Mouse (Mus musculus): ENCODE data around the gene Aars. TPM values are rescaled to one million over a fixed set of nuclear protein-coding genes. Genes with fewer than 3 reads are reported as not detected.
"Not testable (repeated sequence)": the region's sequence is repeated elsewhere in the genome, so short reads cannot be mapped to it uniquely, and the experiment has no call there.

Gene Aars
- total RNA-seq (2015; ENCODE audit: low replicate concordance) (56.2 and 58.0 TPM in 2 replicates), total RNA-seq (2017; ENCODE audit: low replicate concordance) (114 and 124 TPM in 2 replicates)

GRCm38 (mm10) chr8:111032916-111033315 is at the start of gene Aars:
Gene Aars, plus strand, starts transcription at chr8:111033144.
- no peak for ATAC-seq (replicated peaks; ENCODE audit: low FRiP score, poor library complexity, severe bottlenecking)

GRCm38 (mm10) chr8:110987805-110988744 is 44.9 kb upstream of the Aars start:
- ATAC-seq (replicated peaks; ENCODE audit: low FRiP score, poor library complexity, severe bottlenecking) = peak; percentile 52

GRCm38 (mm10) chr8:110990017-110990416 is 42.9 kb upstream of the Aars start:
- no peak for ATAC-seq (replicated peaks; ENCODE audit: low FRiP score, poor library complexity, severe bottlenecking)

- ATAC-seq (replicated peaks; ENCODE audit: low FRiP score, poor library complexity, severe bottlenecking) = no peak
These were observed 36.1 kb upstream of the Aars start for GRCm38 (mm10) chr8:110996641-110997430.

- peak; percentile 99 for ATAC-seq (replicated peaks; ENCODE audit: low FRiP score, poor library complexity, severe bottlenecking)
These were observed 35.1 kb upstream of the Aars start, which contains the start of gene Ddx19a for GRCm38 (mm10) chr8:110997547-110998531. Gene Ddx19a, minus strand, starts transcription at chr8:110997800.

- ATAC-seq (replicated peaks; ENCODE audit: low FRiP score, poor library complexity, severe bottlenecking) = not testable (repeated sequence)
These were observed 22.5 kb upstream of the Aars start for GRCm38 (mm10) chr8:111010230-111010991.

- not testable (repeated sequence) for ATAC-seq (replicated peaks; ENCODE audit: low FRiP score, poor library complexity, severe bottlenecking)
These were observed 6.3 kb upstream of the Aars start for GRCm38 (mm10) chr8:111026609-111027008.

- ATAC-seq (replicated peaks; ENCODE audit: low FRiP score, poor library complexity, severe bottlenecking) = peak; percentile 99
These were observed 5.5 kb upstream of the Aars start for GRCm38 (mm10) chr8:111027391-111027937.

GRCm38 (mm10) chr8:111029589-111029988 is 3.4 kb upstream of the Aars start:
- ATAC-seq (replicated peaks; ENCODE audit: low FRiP score, poor library complexity, severe bottlenecking) = no peak

GRCm38 (mm10) chr8:111030045-111030444 is 2.9 kb upstream of the Aars start:
- ATAC-seq (replicated peaks; ENCODE audit: low FRiP score, poor library complexity, severe bottlenecking) = no peak

GRCm38 (mm10) chr8:111031572-111031971 is 1.4 kb upstream of the Aars start, which contains the start of gene Ddx19b:
Gene Ddx19b, minus strand, starts transcription at chr8:111031751.
- no peak for ATAC-seq (replicated peaks; ENCODE audit: low FRiP score, poor library complexity, severe bottlenecking)

GRCm38 (mm10) chr8:111033482-111034215 is 705 bp downstream of the Aars start:
- ATAC-seq (replicated peaks; ENCODE audit: low FRiP score, poor library complexity, severe bottlenecking) = peak; percentile 98

GRCm38 (mm10) chr8:111034276-111034675 is 1.3 kb downstream of the Aars start:
- ATAC-seq (replicated peaks; ENCODE audit: low FRiP score, poor library complexity, severe bottlenecking) = peak; percentile 36

GRCm38 (mm10) chr8:111036591-111036990 is 3.6 kb downstream of the Aars start:
- no peak for ATAC-seq (replicated peaks; ENCODE audit: low FRiP score, poor library complexity, severe bottlenecking)

- ATAC-seq (replicated peaks; ENCODE audit: low FRiP score, poor library complexity, severe bottlenecking) = 0 out of 2 replicates have a peak, but pooled peaks have one; percentile 35
These were observed 9.6 kb downstream of the Aars start for GRCm38 (mm10) chr8:111042546-111042945.

- ATAC-seq (replicated peaks; ENCODE audit: low FRiP score, poor library complexity, severe bottlenecking) = no peak
These were observed 11.2 kb downstream of the Aars start for GRCm38 (mm10) chr8:111044003-111044734.

GRCm38 (mm10) chr8:111048694-111049093 is 15.8 kb downstream of the Aars start:
- ATAC-seq (replicated peaks; ENCODE audit: low FRiP score, poor library complexity, severe bottlenecking) = no peak
